Mouse (Mus musculus): Measurements from ENCODE around the gene Adipoq. TPM values are rescaled to one million over a fixed set of nuclear protein-coding genes. Genes with fewer than 3 reads are reported as not detected.
"Not testable (repeated sequence)": the region's sequence is repeated elsewhere in the genome, so short reads cannot be mapped to it uniquely, and the experiment has no call there.

Gene Adipoq
- total and polyA plus RNA-seq, 3 experiments, result 0.13 to 1.1 (median 0.99) TPM

DNA sequence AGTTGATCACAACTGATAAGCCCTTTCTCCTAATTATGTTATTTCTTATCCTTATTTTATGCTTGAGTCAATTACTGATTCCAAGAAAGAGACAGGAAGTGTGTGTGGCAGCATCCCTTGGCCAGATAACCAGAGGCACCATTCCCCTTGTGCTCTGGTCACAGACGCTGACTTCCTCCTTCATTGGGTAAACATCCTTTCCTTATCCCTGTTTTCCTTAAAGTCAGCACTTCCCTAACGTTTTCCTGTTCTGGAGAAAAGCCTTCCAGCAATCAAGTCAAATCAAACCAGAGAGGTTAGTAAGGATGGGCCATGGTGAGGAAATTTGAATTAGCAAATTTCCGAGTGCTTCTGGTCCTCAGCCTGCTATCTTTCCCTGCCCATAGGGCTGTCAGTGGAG lies 29.6 kb downstream of the Adipoq start:
- Histone ChIP-seq H3K9ac (ENCODE audit: insufficient read depth, low read depth) (no peak overlapping the region), H3K4me2 (ENCODE audit: insufficient read depth, low read depth, poor library complexity, severe bottlenecking) (no peak overlapping the region), H3K4me1 (ENCODE audit: control insufficient read depth in 1 of 2, insufficient read depth in 2 of 2) (no peaks in the 10 kb centered on the region), H3K4me3 (replicated peaks in 1 of 3; ENCODE audit: low read depth in 2 of 3, low read length in 2 of 3, poor library complexity in 1 of 3) (no peak overlapping the region), H3K36me3 (replicated peaks in 1 of 2; ENCODE audit: control insufficient read depth in 1 of 2, insufficient read depth in 1 of 2, low read length in 1 of 2) (no peaks in the 10 kb centered on the region), H3K27me3 (replicated peaks) (no peaks in the 10 kb centered on the region), H3K79me2 (replicated peaks; ENCODE audit: control insufficient read depth, extremely low read depth, insufficient read depth, poor library complexity, severe bottlenecking) (no peaks in the 10 kb centered on the region), H3K9me3 (replicated peaks; ENCODE audit: low read length) (peaks cover 7% of the 10 kb centered on the region), H3K27ac (ENCODE audit: insufficient read depth, low read depth) (no peak overlapping the region)
- TF ChIP-seq MYC (IDR thresholded peaks at IDR 0.05; ENCODE audit: low read depth, low read length), result no peak
- no peak for TF ChIP-seq ZMIZ1 (IDR thresholded peaks at IDR 0.05; ENCODE audit: low read depth, low read length)
- no peak for TF ChIP-seq SIN3A (IDR thresholded peaks at IDR 0.05; ENCODE audit: low read length)
- TF ChIP-seq USF2 (conservative IDR thresholded peaks at IDR 0.05; ENCODE audit: low read depth, low read length), result no peak
- TF ChIP-seq E2F4 (IDR thresholded peaks at IDR 0.05; ENCODE audit: insufficient replicate concordance, low read depth, low read length), result no peak
- DNase-seq (ENCODE audit: extremely low read depth), result no peak
- dilution Hi-C loops (cut with MboI; ENCODE audit: extremely low pct_ligation_motif_present, extremely low pct_unique_long_range_greater_than_20kb, low sequenced_read_pairs), result no loop called here
- in situ Hi-C loops (cut with MboI; ENCODE audit: low pct_ligation_motif_present, low pct_unique_long_range_greater_than_20kb, low sequenced_read_pairs), result no loop called here

DNA sequence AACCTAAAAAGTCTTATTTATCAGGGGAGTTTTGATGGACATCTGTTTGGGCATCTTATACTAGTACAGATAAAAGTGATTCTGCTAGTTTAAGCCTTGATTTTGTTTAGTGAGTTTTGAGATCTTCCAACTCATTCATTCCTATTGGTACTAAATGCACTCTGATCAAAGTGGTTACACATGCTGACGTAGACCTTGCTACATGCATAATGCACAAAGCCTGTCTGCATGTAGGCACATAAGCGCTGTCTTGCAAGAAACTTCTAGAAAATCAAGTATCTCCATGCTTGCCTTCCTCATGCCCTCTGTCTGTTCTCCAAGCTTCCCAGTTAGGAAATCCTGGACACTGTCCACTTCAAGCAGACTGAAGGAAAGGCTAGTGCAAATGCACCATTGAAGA lies 31.5 kb downstream of the Adipoq start:
- in situ Hi-C loops (cut with MboI; ENCODE audit: low pct_ligation_motif_present, low pct_unique_long_range_greater_than_20kb, low sequenced_read_pairs) (no loop called here), dilution Hi-C loops (cut with MboI; ENCODE audit: extremely low pct_ligation_motif_present, extremely low pct_unique_long_range_greater_than_20kb, low sequenced_read_pairs) (no loop called here)

DNA sequence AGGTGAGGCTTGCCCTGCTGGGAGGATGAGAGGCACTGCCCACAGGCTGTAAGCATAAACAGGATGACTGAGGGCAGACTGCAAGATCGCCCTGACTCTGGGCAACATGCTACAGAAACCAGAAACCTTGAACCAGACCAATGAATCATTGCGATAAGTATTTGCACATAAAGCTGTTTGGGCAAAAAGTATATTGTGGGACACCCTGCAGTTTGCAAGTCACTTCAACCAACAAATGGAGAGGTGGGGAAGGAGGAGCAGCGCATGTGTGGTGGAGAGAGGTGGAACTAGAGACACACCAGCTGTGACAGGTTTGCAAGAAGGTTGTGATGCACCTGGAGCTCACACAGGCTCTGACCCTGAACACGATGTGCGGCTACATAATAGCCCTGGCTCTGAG lies 32.5 kb downstream of the Adipoq start:
- Histone ChIP-seq H3K4me3 (replicated peaks in 1 of 3; ENCODE audit: low read depth in 2 of 3, low read length in 2 of 3, poor library complexity in 1 of 3) (no peak overlapping the region), H3K4me2 (ENCODE audit: insufficient read depth, low read depth, poor library complexity, severe bottlenecking) (no peak overlapping the region), H3K27ac (ENCODE audit: insufficient read depth, low read depth) (no peak overlapping the region), H3K79me2 (replicated peaks; ENCODE audit: control insufficient read depth, extremely low read depth, insufficient read depth, poor library complexity, severe bottlenecking) (no peaks in the 10 kb centered on the region), H3K27me3 (replicated peaks) (no peaks in the 10 kb centered on the region), H3K9me3 (replicated peaks; ENCODE audit: low read length) (no peaks in the 10 kb centered on the region), H3K9ac (ENCODE audit: insufficient read depth, low read depth) (no peak overlapping the region), H3K36me3 (replicated peaks in 1 of 2; ENCODE audit: control insufficient read depth in 1 of 2, insufficient read depth in 1 of 2, low read length in 1 of 2) (no peaks in the 10 kb centered on the region), H3K4me1 (ENCODE audit: control insufficient read depth in 1 of 2, insufficient read depth in 2 of 2) (peaks cover 0 to 16% of the 10 kb centered on the region in 2 experiments; a peak in 2 of 4 replicates)
- in situ Hi-C loops (cut with MboI; ENCODE audit: low pct_ligation_motif_present, low pct_unique_long_range_greater_than_20kb, low sequenced_read_pairs), result no loop called here
- no peak for TF ChIP-seq JUN (IDR thresholded peaks at IDR 0.05; ENCODE audit: insufficient read depth, low read depth, low read length)
- no peak for TF ChIP-seq MAFK (IDR thresholded peaks at IDR 0.05; ENCODE audit: insufficient replicate concordance, low read length)
- TF ChIP-seq CHD1 (IDR thresholded peaks at IDR 0.05; ENCODE audit: low read depth, low read length), result no peak
- TF ChIP-seq BHLHE40 (IDR thresholded peaks at IDR 0.05; ENCODE audit: low read depth, low read length), result no peak
- no peak for TF ChIP-seq EP300 (IDR thresholded peaks at IDR 0.05; ENCODE audit: low read length)
- TF ChIP-seq JUND (conservative IDR thresholded peaks at IDR 0.05; ENCODE audit: low read depth, low read length), result no peak
- TF ChIP-seq GABPA (IDR thresholded peaks at IDR 0.05; ENCODE audit: insufficient replicate concordance, low read depth, low read length), result no peak
- no peak for TF ChIP-seq KAT2A (IDR thresholded peaks at IDR 0.05; ENCODE audit: insufficient replicate concordance, low read length)
- no peak for TF ChIP-seq TCF12 (IDR thresholded peaks at IDR 0.05; ENCODE audit: low read depth, low read length)
- no peak for DNase-seq (ENCODE audit: extremely low read depth)
- dilution Hi-C loops (cut with MboI; ENCODE audit: extremely low pct_ligation_motif_present, extremely low pct_unique_long_range_greater_than_20kb, low sequenced_read_pairs), result no loop called here

More for the DNA sequence above, 31.5 kb downstream of the Adipoq start:
- Histone ChIP-seq H3K4me3 (replicated peaks in 1 of 3; ENCODE audit: low read depth in 2 of 3, low read length in 2 of 3, poor library complexity in 1 of 3) (no peak overlapping the region), H3K27me3 (replicated peaks) (no peaks in the 10 kb centered on the region), H3K79me2 (replicated peaks; ENCODE audit: control insufficient read depth, extremely low read depth, insufficient read depth, poor library complexity, severe bottlenecking) (no peaks in the 10 kb centered on the region), H3K27ac (ENCODE audit: insufficient read depth, low read depth) (no peak overlapping the region), H3K4me1 (ENCODE audit: control insufficient read depth in 1 of 2, insufficient read depth in 2 of 2) (peaks cover 0 to 16% of the 10 kb centered on the region in 2 experiments; a peak in 2 of 4 replicates), H3K36me3 (replicated peaks in 1 of 2; ENCODE audit: control insufficient read depth in 1 of 2, insufficient read depth in 1 of 2, low read length in 1 of 2) (no peaks in the 10 kb centered on the region), H3K9me3 (replicated peaks; ENCODE audit: low read length) (peaks cover under 1% of the 10 kb centered on the region), H3K9ac (ENCODE audit: insufficient read depth, low read depth) (no peak overlapping the region), H3K4me2 (ENCODE audit: insufficient read depth, low read depth, poor library complexity, severe bottlenecking) (no peak overlapping the region)
- TF ChIP-seq USF1 (IDR thresholded peaks at IDR 0.05; ENCODE audit: low read depth, low read length) (no peak), IRF4 (IDR thresholded peaks at IDR 0.05; ENCODE audit: low read depth, low read length) (no peak), GABPA (IDR thresholded peaks at IDR 0.05; ENCODE audit: insufficient replicate concordance, low read depth, low read length) (no peak)
- DNase-seq (ENCODE audit: extremely low read depth), result no peak

DNA sequence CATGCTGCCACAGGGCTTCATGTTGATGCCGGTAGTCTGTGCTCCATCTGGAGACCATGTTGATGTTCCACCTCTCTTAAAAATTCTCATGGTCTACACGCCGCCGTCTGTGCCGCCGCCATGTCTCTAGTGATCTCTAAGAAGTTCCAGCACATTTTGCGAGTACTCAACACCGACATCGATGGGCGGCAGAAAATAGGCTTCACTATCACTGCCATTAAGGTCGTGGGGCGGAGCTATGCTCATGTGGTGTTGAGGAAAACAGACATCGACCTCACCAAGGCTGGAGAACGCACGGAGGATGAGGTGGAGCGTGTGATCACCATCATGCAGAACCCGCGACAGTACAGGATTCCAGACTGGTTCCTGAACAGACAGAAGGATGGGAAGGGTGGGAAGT lies 33.1 kb downstream of the Adipoq start:
- H3K36me3 ChIP-seq (replicated peaks in 1 of 2; ENCODE audit: control insufficient read depth in 1 of 2, insufficient read depth in 1 of 2, low read length in 1 of 2); H3K4me2 ChIP-seq (ENCODE audit: insufficient read depth, low read depth, poor library complexity, severe bottlenecking); dilution Hi-C loops (cut with MboI; ENCODE audit: extremely low pct_ligation_motif_present, extremely low pct_unique_long_range_greater_than_20kb, low sequenced_read_pairs); H3K79me2 ChIP-seq (replicated peaks; ENCODE audit: control insufficient read depth, extremely low read depth, insufficient read depth, poor library complexity, severe bottlenecking); DNase-seq (ENCODE audit: extremely low read depth); H3K4me3 ChIP-seq (replicated peaks in 1 of 3; ENCODE audit: low read depth in 2 of 3, low read length in 2 of 3, poor library complexity in 1 of 3); H3K27me3 ChIP-seq (replicated peaks); H3K9ac ChIP-seq (ENCODE audit: insufficient read depth, low read depth); in situ Hi-C loops (cut with MboI; ENCODE audit: low pct_ligation_motif_present, low pct_unique_long_range_greater_than_20kb, low sequenced_read_pairs); H3K27ac ChIP-seq (ENCODE audit: insufficient read depth, low read depth); H3K9me3 ChIP-seq (replicated peaks; ENCODE audit: low read length): not testable (repeated sequence)
- H3K4me1 ChIP-seq (ENCODE audit: control insufficient read depth in 1 of 2, insufficient read depth in 2 of 2), result peaks cover 0 to 16% of the 10 kb centered on the region in 2 experiments; a peak in 2 of 4 replicates
